Mouse (Mus musculus) stomach, postnatal 0 days (tissue): ENCODE results near the gene Immp2l. TPM values are rescaled to one million over a fixed set of nuclear protein-coding genes. Genes with fewer than 3 reads are reported as not detected.

Experiments used
- ATAC-seq: fragments of 200-750 bp; cut with Nextera tagmentation; 2 replicates; pipeline ENCODE4 v1.8.0; 2017; ENCODE audit not compliant: low FRiP score, low TSS enrichment
- DNase-seq: peaks from one replicate; pipeline ENCODE4 v3.0.0-alpha.2; 2016; ENCODE audit warnings: low spot score
- H3K27ac ChIP-seq: fragments of 300-500 bp; sonication (generic); replicated peaks from 2 replicates; pipeline ENCODE4 v1.5.1; 2014; ENCODE audit warnings: mild to moderate bottlenecking, control low read depth
- H3K27me3 ChIP-seq: fragments of 300-500 bp; sonication (generic); 2 replicates; pipeline ENCODE4 v1.6.1; 2014; ENCODE audit warnings: low read length; ENCODE audit not compliant: control insufficient read depth, insufficient read depth
- H3K36me3 ChIP-seq: fragments of 300-500 bp; sonication (generic); 2 replicates; pipeline ENCODE4 v1.6.1; 2014; ENCODE audit warnings: low read length, mixed read lengths; ENCODE audit not compliant: control insufficient read depth, insufficient read depth
- H3K4me1 ChIP-seq: fragments of 300-500 bp; sonication (generic); replicated peaks from 2 replicates; pipeline ENCODE4 v1.6.1; 2014; ENCODE audit warnings: antibody characterized with exemption; ENCODE audit not compliant: control insufficient read depth, insufficient read depth
- H3K4me2 ChIP-seq: fragments of 300-500 bp; sonication (generic); replicated peaks from 2 replicates; pipeline ENCODE4 v1.6.1; 2014; ENCODE audit warnings: low read depth, mild to moderate bottlenecking, control low read depth, moderate library complexity
- H3K4me3 ChIP-seq: fragments of 300-500 bp; sonication (generic); 2 replicates; pipeline ENCODE4 v1.5.1; 2014; ENCODE audit warnings: low read depth, low read length, control low read depth
- H3K9ac ChIP-seq: fragments of 300-500 bp; sonication (generic); 2 replicates; pipeline ENCODE4 v1.6.1; 2014; ENCODE audit warnings: mild to moderate bottlenecking, low read length, control low read depth, mixed read lengths
- H3K9me3 ChIP-seq: fragments of 300-500 bp; sonication (generic); 2 replicates; pipeline ENCODE4 v1.6.1; 2016; ENCODE audit warnings: low read length; ENCODE audit not compliant: control insufficient read depth
- CTCF ChIP-seq: IDR thresholded peaks from 2 replicates; pipeline ENCODE4 v1.5.1; 2016; ENCODE audit warnings: antibody characterized with exemption, low read depth, mild to moderate bottlenecking, moderate library complexity
- EP300 ChIP-seq: optimal IDR thresholded peaks from 2 replicates; pipeline ENCODE3; 2016; ENCODE audit warnings: antibody characterized with exemption
- WGBS: fragments of 180-500 bp; shearing (Covaris S2); extraction: QIAGEN DNeasy Blood & Tissue Kit; methylation state at CpG from one replicate; pipeline ENCODE4 v1.1.7; 2014; 5-methylcytosine and 5-hydroxymethylcytosine counted together
- polyA plus RNA-seq: library from polyadenylated mRNA; unstranded; fragments of >200 nt; fragmentation: Nextera tagmentation; extraction: Ambion mirVana; gene quantifications from 2 replicates; pipeline ENCODE4 v1.2.1, GENCODE M21; 2015

Gene Immp2l
- polyA plus RNA-seq, 1 experiment from 2014 or later, result 15.0 TPM

DNA sequence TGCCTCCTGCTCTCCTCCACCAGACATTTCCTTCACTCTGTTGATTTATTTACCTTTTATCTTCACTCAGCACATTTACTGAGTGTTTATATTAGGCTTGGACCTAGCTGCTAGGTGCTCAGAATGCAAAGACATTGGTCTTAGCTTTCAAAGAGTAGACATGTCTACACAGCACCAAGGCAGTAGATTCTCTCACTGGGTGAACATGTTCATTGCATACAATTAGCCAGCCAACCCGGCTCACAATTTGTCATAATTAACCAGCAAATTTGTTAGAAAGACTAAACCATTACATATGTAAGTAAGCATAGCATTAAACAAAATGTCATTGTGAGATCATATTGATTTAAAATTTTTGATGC lies 542.5 kb downstream of the Immp2l start:
- no peak for DNase-seq
- no peak overlapping the region for H3K27ac ChIP-seq
- WGBS, result 24% methylated on average over 1 of the region's 1 CpGs

DNA sequence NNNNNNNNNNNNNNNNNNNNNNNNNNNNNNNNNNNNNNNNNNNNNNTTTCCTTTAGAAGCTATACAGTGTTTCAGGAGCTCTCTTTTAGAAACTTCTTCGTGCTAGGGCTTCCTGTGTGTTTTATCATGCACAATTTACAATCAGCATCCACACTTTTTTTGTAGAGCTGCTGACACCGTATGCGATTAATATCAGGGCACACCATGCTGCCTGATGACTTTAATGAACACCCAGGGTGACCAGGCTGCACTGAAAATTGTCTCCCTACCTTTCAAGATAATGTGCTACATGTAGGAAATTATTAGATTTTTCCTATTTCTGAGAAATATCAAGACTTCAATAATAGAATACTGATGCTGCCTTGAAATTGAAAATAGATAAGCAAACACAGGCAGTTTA lies 549.9 kb downstream of the Immp2l start:
- Histone ChIP-seq H3K4me2 (no peak overlapping the region), H3K4me3 (no peak overlapping the region), H3K27ac (no peak overlapping the region), H3K9me3 (no peaks in the 10 kb centered on the region), H3K9ac (no peak overlapping the region), H3K36me3 (no peaks in the 10 kb centered on the region), H3K4me1 (no peaks in the 10 kb centered on the region), H3K27me3 (no peaks in the 10 kb centered on the region)
- no peak for TF ChIP-seq EP300
- no peak for TF ChIP-seq CTCF
- DNase-seq (no peak), ATAC-seq (no peak)
- 42% methylated on average over 3 of the region's 3 CpGs for WGBS

More for the DNA sequence above, 542.5 kb downstream of the Immp2l start:
- Histone ChIP-seq H3K4me1 (no peaks in the 10 kb centered on the region), H3K36me3 (no peaks in the 10 kb centered on the region), H3K9me3 (no peaks in the 10 kb centered on the region), H3K4me3 (no peak overlapping the region), H3K4me2 (peak overlapping the region; percentile 37; the same call in 1 of the 2 replicates), H3K27me3 (no peaks in the 10 kb centered on the region), H3K9ac (no peak overlapping the region)
- ATAC-seq, result no peak
- TF ChIP-seq EP300 (no peak), CTCF (no peak)

DNA sequence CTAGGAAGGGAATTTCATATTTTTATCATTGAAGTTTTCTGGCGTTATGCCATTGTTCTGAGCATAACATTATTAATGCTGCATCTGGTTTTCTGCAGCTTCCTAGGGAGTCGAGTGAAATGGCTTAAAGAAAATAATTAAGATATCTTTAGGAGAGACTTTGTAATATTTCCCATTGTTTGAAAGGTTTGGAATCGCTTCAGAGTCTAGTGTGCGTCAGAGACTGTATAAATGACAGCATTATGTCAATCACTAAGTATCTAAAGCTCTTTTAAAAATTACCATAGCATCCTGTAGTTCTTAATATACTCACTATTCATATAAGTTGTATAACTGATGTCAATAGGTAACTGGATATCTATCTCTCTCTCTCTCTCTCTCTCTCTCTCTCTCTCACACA lies 551.3 kb downstream of the Immp2l start:
- no peak for DNase-seq
- TF ChIP-seq EP300 (no peak), CTCF (no peak)

DNA sequence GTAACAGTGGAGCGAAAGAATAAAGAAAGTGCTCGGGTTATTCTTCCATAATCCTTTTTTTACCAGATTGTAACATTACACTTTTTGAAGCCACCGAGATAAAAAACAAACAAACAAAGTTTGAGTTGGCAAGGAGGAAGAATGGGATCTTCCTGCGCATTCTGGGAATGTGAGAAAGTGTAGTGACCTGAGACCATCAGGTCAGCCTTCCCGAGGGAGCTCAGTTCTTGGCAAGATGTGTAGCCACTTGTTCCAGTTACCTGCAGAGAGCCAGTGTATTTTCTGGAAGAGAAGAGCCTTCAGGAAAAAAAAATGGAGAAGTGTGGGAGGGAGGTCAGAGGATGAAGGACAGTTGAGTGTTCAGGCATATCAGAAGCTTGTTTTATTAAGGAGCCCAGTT lies 569.5 kb downstream of the Immp2l start:
- Histone ChIP-seq H3K36me3 (no peaks in the 10 kb centered on the region), H3K4me2 (no peak overlapping the region), H3K27ac (no peak overlapping the region), H3K27me3 (no peaks in the 10 kb centered on the region), H3K9ac (no peak overlapping the region), H3K4me1 (no peaks in the 10 kb centered on the region), H3K4me3 (no peak overlapping the region), H3K9me3 (no peaks in the 10 kb centered on the region)
- 71% methylated on average over 5 of the region's 5 CpGs for WGBS
- TF ChIP-seq EP300 (no peak), CTCF (no peak)
- ATAC-seq (no peak), DNase-seq (no peak)

More for the DNA sequence above, 551.3 kb downstream of the Immp2l start:
- Histone ChIP-seq H3K9me3 (no peaks in the 10 kb centered on the region), H3K4me1 (no peaks in the 10 kb centered on the region), H3K4me2 (no peak overlapping the region), H3K4me3 (no peak overlapping the region), H3K27me3 (no peaks in the 10 kb centered on the region), H3K27ac (no peak overlapping the region), H3K9ac (no peak overlapping the region), H3K36me3 (no peaks in the 10 kb centered on the region)
- no peak for ATAC-seq
- 41% methylated on average over 4 of the region's 4 CpGs for WGBS

DNA sequence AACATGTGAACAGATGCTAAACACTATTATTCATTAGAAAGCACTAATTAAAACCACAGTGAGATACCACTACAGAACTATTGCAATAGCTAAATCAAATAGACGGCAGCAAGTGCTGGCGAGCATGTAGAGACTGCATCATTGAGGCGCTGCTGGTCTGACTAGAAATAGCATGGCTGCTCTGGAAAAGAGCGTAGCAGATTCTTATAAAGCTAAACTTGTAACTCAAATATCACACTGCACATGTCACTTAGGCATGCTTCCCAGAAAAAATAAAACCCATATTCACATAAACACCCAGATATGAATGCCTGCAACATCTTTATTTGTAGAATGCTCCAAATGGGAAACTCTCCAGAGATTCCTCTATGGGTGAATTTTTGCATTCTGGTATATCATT lies 570.1 kb downstream of the Immp2l start:
- no peaks in the 10 kb centered on the region for H3K36me3 ChIP-seq
- DNase-seq (no peak), ATAC-seq (no peak)
- H3K4me2 ChIP-seq, result no peak overlapping the region
- H3K9me3 ChIP-seq, result no peaks in the 10 kb centered on the region
- TF ChIP-seq CTCF, result no peak
- TF ChIP-seq EP300, result no peak
- H3K27me3 ChIP-seq, result no peaks in the 10 kb centered on the region
- H3K27ac ChIP-seq, result no peak overlapping the region
- no peak overlapping the region for H3K9ac ChIP-seq
- WGBS, result 90% methylated on average over 4 of the region's 4 CpGs
- no peak overlapping the region for H3K4me3 ChIP-seq
- H3K4me1 ChIP-seq, result no peaks in the 10 kb centered on the region

DNA sequence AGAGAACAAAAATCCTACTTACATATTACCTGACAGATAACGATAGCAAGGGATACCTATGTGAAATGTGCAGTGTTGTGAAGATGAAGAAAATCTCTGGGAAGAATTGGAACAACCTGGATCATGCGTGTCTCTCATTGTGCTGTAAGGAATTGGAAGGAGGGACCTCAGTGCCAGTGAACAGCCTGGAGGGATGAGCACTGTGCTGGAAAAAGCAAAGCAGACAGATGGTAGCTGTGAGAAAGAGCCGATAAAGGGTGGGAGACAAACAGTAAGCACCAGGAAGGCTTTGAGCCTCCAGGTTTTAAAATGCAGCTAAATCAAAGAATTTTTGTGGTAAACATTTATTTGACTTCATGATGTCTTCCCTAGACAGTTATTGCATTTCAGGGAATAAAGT lies 591.4 kb downstream of the Immp2l start:
- Histone ChIP-seq H3K4me1 (no peaks in the 10 kb centered on the region), H3K27ac (no peak overlapping the region), H3K36me3 (no peaks in the 10 kb centered on the region), H3K4me3 (no peak overlapping the region), H3K9ac (no peak overlapping the region), H3K4me2 (no peak overlapping the region), H3K9me3 (no peaks in the 10 kb centered on the region), H3K27me3 (no peaks in the 10 kb centered on the region)
- TF ChIP-seq EP300 (no peak), CTCF (no peak)
- DNase-seq, result no peak
- 84% methylated on average over 3 of the region's 3 CpGs for WGBS
- no peak for ATAC-seq
